Mouse (Mus musculus): Measurements from ENCODE around the gene Prl7c1.
"Not testable (repeated sequence)": the region's sequence is repeated elsewhere in the genome, so short reads cannot be mapped to it uniquely, and the experiment has no call there.

Gene Prl7c1

GRCm38 (mm10) chr13:27780704-27781103 is at the start of gene Prl7c1:
TSS of gene Prl7c1 (minus strand) at chr13:27780804.
- DNase-seq (ENCODE audit: low spot score) = not testable (repeated sequence)

DNA sequence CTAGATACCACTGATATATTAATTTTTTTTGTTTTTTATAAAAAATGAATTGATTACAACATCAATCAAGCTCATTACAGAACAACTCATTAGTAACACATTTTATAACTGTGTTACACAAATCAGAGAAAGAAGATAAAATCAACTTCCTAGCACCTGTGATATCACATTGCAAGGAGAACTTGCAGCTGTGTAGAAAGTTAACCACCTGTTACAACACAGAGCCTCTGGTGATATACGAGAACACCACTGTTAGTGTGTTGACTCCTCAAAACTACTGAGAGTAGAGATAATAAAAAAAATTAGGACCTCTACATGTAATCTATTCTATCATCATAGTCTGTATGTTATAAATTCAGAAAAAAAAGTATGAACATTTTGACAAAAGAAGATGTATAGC is 22.2 kb upstream of the Prl7c1 start:
- DNase-seq (ENCODE audit: low spot score) = no peak

- DNase-seq (ENCODE audit: low spot score) = no peak
Observed at GRCm38 (mm10) chr13:27801354-27801753, 20.8 kb upstream of the Prl7c1 start, which contains the start of gene Prl2a1. TSS of gene Prl2a1 (plus strand) at chr13:27801654.

DNA sequence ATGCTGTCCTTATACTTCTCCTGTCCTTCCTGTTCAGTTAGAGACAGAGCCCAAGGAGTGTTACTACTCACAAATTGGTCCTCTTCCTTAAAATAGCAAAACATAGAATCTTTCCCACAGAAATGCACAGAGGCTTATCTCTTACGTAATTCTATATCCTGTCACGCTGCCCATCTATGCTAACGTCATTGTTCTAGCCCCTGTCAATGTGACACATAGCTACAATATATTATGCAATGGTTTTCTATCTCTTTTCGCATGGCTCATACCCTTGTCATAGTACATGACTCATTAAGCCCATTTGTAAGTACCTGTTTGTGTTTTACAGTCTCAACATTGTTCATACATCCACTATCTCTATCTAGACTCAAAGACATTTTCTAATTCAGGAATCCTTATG is 18.7 kb upstream of the Prl7c1 start:
- no peak for DNase-seq (ENCODE audit: low spot score)

DNA sequence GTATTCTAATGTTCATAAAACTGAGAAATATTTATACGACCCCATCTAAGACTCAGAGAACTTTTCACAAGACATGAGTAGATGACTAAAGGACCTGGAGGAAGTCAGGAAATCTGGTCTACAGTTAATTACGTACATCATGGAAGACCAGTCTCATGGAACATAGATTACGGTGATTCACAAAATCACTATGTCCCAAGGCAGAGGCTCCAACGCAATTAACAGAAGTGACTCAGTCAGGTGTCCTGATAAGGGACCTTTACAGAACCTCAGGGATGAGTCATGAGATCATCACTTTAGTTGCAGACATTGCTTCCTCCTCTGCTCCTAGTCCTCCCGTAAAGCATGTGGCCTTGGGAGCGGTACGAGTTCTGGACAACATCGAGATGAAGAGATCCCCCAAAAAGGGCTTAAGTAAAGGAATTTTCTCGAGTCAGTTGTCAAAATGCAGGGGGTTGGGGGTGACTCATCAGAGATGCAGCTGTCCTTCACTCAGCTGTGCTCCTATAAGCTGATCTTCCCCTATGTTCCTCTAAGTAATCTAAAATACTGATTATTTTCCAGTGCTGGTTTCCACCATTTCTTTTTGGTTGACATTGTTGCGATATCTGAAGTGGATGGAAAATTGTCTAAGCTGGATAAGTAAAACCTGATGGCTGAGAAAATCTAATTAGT is 46.0 kb downstream of the Prl7c1 start:
- DNase-seq (ENCODE audit: low spot score) = no peak

GRCm38 (mm10) chr13:27730286-27730959 is 50.2 kb downstream of the Prl7c1 start:
- not testable (repeated sequence) for DNase-seq (ENCODE audit: low spot score)

DNA sequence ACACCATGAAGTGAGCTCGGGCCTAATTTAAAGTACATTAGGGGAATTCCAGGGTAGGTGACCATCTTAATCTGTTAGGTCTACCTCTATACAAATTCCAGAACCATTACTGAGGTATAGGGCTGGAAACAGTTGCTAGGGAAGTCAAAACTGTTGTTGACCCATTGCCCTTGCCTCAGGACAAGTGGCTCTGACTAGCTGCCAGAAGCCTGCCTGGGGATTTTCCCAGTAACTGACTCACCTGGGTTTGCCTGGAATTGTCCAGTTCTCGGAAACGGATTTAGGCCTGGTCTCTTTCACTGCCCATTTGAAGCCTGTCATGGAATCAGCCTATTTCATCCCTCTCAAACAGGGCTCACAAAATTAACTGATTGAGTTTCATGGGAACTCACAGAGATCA is 55.5 kb downstream of the Prl7c1 start:
- not testable (repeated sequence) for DNase-seq (ENCODE audit: low spot score)
